Mouse (Mus musculus) heart, adult 2 months (tissue): ENCODE results near the gene Proser3. TPM values are rescaled to one million over a fixed set of nuclear protein-coding genes. Genes with fewer than 3 reads are reported as not detected.

Source experiments
- DNase-seq, 2 experiments: peaks; one replicate each; pipeline ENCODE4 v3.0.0; 2021
- H3K27ac ChIP-seq: fragments of 200-600 bp; 2 replicates; pipeline ENCODE4 v1.8.1; 2022
- H3K27me3 ChIP-seq: fragments of 200-500 bp; 2 replicates; pipeline ENCODE4 v1.6.1; 2012; ENCODE audit warnings: mild to moderate bottlenecking, low read length, inconsistent platforms, mixed read lengths; ENCODE audit not compliant: control insufficient read depth, insufficient read depth
- H3K36me3 ChIP-seq: fragments of 200-500 bp; 2 replicates; pipeline ENCODE4 v1.6.1; 2012; ENCODE audit warnings: low read length, inconsistent platforms; ENCODE audit not compliant: control insufficient read depth, insufficient read depth
- H3K4me1 ChIP-seq: fragments of 200-500 bp; 2 replicates; pipeline ENCODE4 v1.6.1; 2011; ENCODE audit warnings: low read length; ENCODE audit not compliant: control insufficient read depth, insufficient read depth
- H3K4me3 ChIP-seq: fragments of 200-600 bp; 2 replicates; pipeline ENCODE4 v1.8.1; 2022
- H3K79me2 ChIP-seq: fragments of 200-500 bp; replicated peaks from 2 replicates; pipeline ENCODE4 v1.6.1; 2012; ENCODE audit warnings: mild to moderate bottlenecking, inconsistent platforms, low read length, moderate library complexity, mixed read lengths; ENCODE audit not compliant: control insufficient read depth, insufficient read depth
- H3K9ac ChIP-seq: fragments of 200-500 bp; 2 replicates; pipeline ENCODE4 v1.6.1; 2012; ENCODE audit warnings: low read depth, mild to moderate bottlenecking, control low read depth, inconsistent platforms, low read length, mixed read lengths
- CTCF ChIP-seq: fragments of 200-600 bp; IDR thresholded peaks from 2 replicates; pipeline ENCODE4 v1.8.1; 2022; ENCODE audit warnings: antibody characterized with exemption, mild to moderate bottlenecking, moderate library complexity
- EP300 ChIP-seq: fragments of 200-500 bp; IDR thresholded peaks from 2 replicates; pipeline ENCODE4 v1.6.1; 2011; ENCODE audit warnings: low read depth, low read length, control low read depth; ENCODE audit not compliant: insufficient read depth
- POLR2A ChIP-seq: fragments of 200-500 bp; IDR thresholded peaks from 2 replicates; pipeline ENCODE4 v1.6.1; 2011; ENCODE audit warnings: mild to moderate bottlenecking, low read depth, low read length, control low read depth; ENCODE audit not compliant: insufficient read depth
- WGBS: fragments of 180-500 bp; shearing (Covaris S2); methylation state at CpG from one replicate; pipeline ENCODE4 v1.1.7; 2018; 5-methylcytosine and 5-hydroxymethylcytosine counted together
- intact Hi-C: fragments of 180-260 bp; cut with DNase I; formaldehyde crosslinking; loops from one replicate; pipeline ENCODE4 v1.15.1; 2025
- polyA plus RNA-seq: library from polyadenylated mRNA; depleted of rRNA; stranded (reverse); fragments of >200 nt; gene quantifications from 2 replicates; pipeline ENCODE4 v1.2.3, GENCODE M21; 2012
- total RNA-seq, 2 experiments: library from RNA; stranded (reverse); gene quantifications; 2 replicates each; pipeline ENCODE4 v1.2.3; 2021

Gene Proser3
- total and polyA plus RNA-seq, 3 experiments, result 2.5 to 6.3 (median 5.8) TPM

DNA sequence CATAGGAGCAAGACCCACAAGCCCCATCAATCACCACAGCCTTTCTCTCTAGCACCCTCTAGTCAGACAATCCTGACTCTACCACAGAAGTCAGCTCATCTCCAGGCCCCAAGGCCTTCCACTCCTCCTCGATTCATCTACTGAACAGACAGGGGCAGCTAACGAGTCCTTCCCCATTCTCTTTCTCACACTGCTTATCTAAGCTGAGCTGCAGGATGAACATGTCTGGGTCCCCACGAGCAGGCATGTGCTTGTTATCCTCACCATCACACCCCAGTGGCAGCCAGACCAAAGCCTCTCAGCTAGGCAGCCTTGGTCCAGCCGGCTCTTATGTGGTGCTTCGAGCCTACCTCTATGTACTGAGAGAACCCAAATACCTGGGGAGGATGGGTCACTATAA lies 20.3 kb upstream of the Proser3 start:
- Histone ChIP-seq H3K27me3 (no peaks in the 10 kb centered on the region), H3K27ac (no peak overlapping the region), H3K9ac (no peak overlapping the region), H3K4me1 (no peaks in the 10 kb centered on the region), H3K36me3 (no peaks in the 10 kb centered on the region), H3K4me3 (no peak overlapping the region), H3K79me2 (no peaks in the 10 kb centered on the region)
- intact Hi-C loops, result no loop called here
- TF ChIP-seq CTCF (no peak), EP300 (no peak), POLR2A (no peak)
- 79% methylated on average over 5 of the region's 5 CpGs for WGBS
- DNase-seq, result no peak

DNA sequence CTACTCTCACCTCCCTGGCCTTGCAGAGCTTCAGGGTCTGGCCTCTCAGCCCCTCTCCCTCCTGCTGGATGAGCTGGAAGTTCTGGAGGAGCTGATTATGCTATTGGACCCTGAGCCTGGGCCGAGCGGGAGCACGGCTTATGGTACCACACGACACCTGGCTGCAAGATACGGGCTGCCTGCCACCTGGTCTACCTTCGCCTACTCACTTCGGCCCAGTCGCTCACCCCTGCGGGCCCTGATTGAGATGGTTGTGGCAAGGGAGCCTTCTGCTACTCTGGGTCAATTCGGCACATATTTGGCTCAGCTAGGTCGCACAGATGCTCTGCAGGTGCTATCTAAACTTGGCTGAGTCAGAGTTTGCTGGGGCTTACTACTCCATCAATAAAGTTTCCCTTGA lies 15.5 kb upstream of the Proser3 start:
- no peak overlapping the region for H3K4me3 ChIP-seq
- H3K27ac ChIP-seq, result no peak overlapping the region
- peaks cover 2% of the 10 kb centered on the region; the same call in 1 of the 2 replicates for H3K4me1 ChIP-seq
- H3K79me2 ChIP-seq, result no peaks in the 10 kb centered on the region
- H3K9ac ChIP-seq, result no peak overlapping the region
- no peaks in the 10 kb centered on the region for H3K27me3 ChIP-seq
- no peak for TF ChIP-seq POLR2A
- TF ChIP-seq EP300, result no peak
- no peak for TF ChIP-seq CTCF
- intact Hi-C loops, result no loop called here
- no peaks in the 10 kb centered on the region for H3K36me3 ChIP-seq
- 92% methylated on average over 11 of the region's 11 CpGs for WGBS
- no peak for DNase-seq

DNA sequence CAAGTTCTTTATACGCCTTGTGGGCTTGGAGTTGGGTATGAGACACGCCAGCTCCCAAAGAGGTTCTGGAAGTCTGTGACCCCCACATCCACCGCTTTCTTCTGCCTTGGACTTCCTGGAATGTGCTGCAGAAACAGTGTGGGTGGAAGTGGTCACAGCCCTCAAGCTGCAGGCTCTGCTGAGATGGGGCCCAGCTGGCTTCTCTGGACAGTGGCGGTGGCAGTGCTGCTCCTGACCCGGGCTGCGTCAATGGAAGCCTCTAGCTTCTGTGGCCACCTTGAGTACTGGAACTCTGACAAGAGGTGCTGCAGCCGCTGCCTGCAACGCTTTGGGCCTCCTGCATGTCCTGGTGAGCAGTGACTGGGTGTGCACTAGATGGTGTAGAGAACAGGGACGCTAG lies 13.9 kb upstream of the Proser3 start:
- H3K79me2 ChIP-seq, result no peaks in the 10 kb centered on the region
- H3K36me3 ChIP-seq, result no peaks in the 10 kb centered on the region
- H3K4me3 ChIP-seq, result no peak overlapping the region
- no peak overlapping the region for H3K27ac ChIP-seq
- H3K27me3 ChIP-seq, result no peaks in the 10 kb centered on the region
- DNase-seq, result no peak
- TF ChIP-seq POLR2A (no peak), CTCF (no peak), EP300 (no peak)
- intact Hi-C loops, result no loop called here
- peaks cover 2% of the 10 kb centered on the region; the same call in 1 of the 2 replicates for H3K4me1 ChIP-seq
- 74% methylated on average over 9 of the region's 9 CpGs for WGBS
- H3K9ac ChIP-seq, result no peak overlapping the region

DNA sequence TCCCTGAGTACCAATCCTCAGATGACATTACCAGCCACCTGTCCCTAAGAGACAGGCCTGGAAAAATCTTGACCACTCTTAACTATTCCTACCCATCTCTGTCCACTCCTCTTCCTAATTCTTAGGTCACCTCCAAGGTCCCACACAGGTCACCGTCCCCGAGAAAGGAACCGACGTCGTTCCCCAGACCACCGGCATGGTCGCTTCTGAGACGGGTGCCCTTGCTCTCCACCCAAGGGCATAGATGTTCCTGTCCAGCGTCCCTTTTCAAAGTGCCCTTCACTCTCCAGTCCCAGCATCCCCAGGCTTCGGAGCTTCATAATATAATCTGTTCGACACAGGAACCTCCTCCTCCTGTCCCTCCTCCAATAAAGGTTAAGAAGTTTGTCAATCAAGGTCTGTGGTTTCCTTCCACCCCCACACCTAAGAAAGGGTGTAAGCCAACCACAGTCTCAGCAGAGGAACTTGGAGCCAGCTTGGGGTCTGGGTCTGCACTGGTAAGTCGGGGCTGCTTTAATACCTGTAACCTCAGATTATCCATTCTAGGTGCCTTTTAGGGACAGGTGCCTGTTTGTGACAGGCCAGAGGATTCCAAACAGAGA lies 13.0 kb upstream of the Proser3 start, which contains the start of gene Igflr1:
Gene Igflr1 (plus strand): TSS at position 458 of the 602 bp plus-strand sequence.
- Histone ChIP-seq H3K79me2 (no peaks in the 10 kb centered on the region), H3K9ac (no peak within 1 kb of the TSS), H3K27me3 (no peaks in the 10 kb centered on the region), H3K4me3 (no peak within 1 kb of the TSS), H3K4me1 (peaks cover 2% of the 10 kb centered on the region; the same call in 1 of the 2 replicates), H3K27ac (no peak within 1 kb of the TSS), H3K36me3 (no peaks in the 10 kb centered on the region)
- intact Hi-C loops, result no loop called here
- no peak for TF ChIP-seq POLR2A
- no peak for TF ChIP-seq CTCF
- TF ChIP-seq EP300, result no peak
- 91% methylated on average over 12 of the region's 12 CpGs for WGBS
- no peak for DNase-seq

DNA sequence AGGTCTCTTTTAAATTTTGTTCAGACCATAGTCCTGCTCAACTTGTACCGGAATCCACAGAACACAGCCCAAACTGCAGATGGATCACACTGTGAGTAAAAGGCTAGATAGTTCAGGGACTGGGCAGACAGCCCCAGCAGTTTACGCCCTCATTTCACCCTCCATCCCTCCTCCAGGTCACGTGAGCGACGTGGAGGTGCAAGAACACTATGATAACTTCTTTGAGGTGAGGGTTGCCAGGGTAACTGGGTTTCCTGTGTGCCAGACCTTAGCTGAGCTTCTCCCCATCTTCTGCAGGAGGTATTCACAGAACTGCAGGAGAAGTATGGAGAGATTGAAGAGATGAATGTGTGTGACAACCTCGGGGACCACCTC lies 11.8 kb upstream of the Proser3 start:
- no peak for DNase-seq
- Histone ChIP-seq H3K4me1 (peaks cover 3% of the 10 kb centered on the region), H3K27me3 (no peaks in the 10 kb centered on the region), H3K79me2 (no peaks in the 10 kb centered on the region), H3K9ac (0 out of 2 replicates have a peak overlapping the region, but pooled peaks have one; percentile 3), H3K36me3 (no peaks in the 10 kb centered on the region), H3K4me3 (peak overlapping the region; percentile 71), H3K27ac (peak overlapping the region; percentile 99)
- TF ChIP-seq EP300 (no peak), POLR2A (no peak), CTCF (no peak)
- intact Hi-C loops, result loop anchor here (1.0 kb wide), 1 partner anchor 24 kb away; the partner anchor contains the start of gene Kmt2b
- WGBS, result 27% methylated on average over 6 of the region's 6 CpGs

DNA sequence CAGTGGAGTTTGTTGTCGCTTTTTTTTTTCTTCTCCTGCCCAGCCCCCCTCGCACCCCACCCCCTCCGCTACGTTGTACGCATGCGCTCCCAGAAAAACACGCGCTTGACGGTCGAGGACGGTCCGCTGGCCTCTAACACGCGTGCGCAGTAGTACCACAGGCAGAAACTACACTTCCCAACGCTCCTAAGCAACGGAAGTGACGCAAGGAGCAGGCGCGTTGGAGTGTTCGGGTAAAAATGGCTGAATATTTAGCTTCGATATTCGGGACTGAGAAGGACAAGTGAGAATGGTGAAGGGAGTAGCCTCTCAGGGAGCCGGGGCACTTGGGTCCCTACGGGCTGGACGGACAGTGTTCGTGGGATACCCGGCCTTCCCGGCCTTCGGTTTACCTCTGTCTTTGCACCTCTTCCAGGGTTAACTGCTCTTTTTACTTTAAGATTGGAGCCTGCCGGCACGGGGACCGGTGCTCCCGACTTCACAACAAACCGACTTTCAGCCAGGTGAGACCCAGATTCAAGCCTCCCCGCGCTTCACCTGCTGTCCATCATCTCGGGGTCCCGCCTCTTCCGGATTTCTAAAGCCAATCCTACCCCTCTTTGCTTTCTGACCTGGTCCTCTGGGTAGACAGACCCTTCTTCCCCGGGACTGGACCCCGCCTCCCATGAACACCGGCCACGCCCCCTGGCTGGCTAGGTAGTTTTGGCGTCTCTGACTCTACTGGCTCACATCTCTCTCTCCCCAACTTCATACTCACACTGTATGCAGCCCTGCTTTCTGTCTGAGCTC lies 11.2 kb upstream of the Proser3 start, which contains the start of the genes U2af1l4, Gm49396 and Psenen:
Gene U2af1l4 (plus strand): TSS at position 185 of the 789 bp plus-strand sequence.
Gene Gm49396 (plus strand): TSS at position 228 of the 789 bp plus-strand sequence.
Gene Psenen (minus strand): TSS at position 511 of the 789 bp plus-strand sequence.
- intact Hi-C loops, result loop anchor here (1.0 kb wide), 1 partner anchor 25 kb away; the partner anchor contains the start of gene Kmt2b
- H3K27me3 ChIP-seq, result no peaks in the 10 kb centered on the region
- peak within 1 kb of the TSS; percentile 71 for H3K4me3 ChIP-seq
- under 1% methylated on average over 45 of the region's 45 CpGs for WGBS
- H3K4me1 ChIP-seq, result peaks cover 5% of the 10 kb centered on the region
- peak; percentile 93 to 97 for DNase-seq
- TF ChIP-seq POLR2A (peak; percentile 63; the same call in 1 of the 2 replicates), EP300 (peak; percentile 73), CTCF (no peak)
- peak within 1 kb of the TSS; percentile 72 for H3K9ac ChIP-seq
- no peaks in the 10 kb centered on the region for H3K79me2 ChIP-seq
- H3K36me3 ChIP-seq, result no peaks in the 10 kb centered on the region
- peak within 1 kb of the TSS; percentile 99 for H3K27ac ChIP-seq
